Mouse (Mus musculus): ENCODE data around the gene Fry. TPM values are rescaled to one million over a fixed set of nuclear protein-coding genes. Genes with fewer than 3 reads are reported as not detected.

Gene Fry
- total RNA-seq, 4 experiments from 2014 or later = 66.6 to 79.5 (median 70.9) TPM

DNA sequence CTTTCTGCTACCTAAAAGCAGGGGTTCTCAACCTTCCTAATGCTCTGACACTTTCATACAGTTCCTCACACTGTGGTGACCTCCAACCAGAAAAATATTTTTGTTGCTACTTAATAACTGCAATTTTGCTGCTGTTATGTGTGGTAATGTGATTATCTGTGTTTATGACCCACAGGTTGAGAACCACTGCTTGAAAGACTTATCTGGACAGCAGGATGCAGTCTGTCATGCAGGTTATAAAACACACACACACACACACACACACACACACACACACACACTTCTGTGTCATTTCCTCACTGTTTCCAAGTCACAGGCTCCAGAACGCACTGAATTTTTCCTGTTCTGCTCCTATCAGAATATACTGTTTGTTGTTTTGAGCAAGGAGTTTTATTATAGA lies 395.6 kb downstream of the Fry start:
- DNase-seq (ENCODE audit: low spot score in 2 of 2) = no peak

DNA sequence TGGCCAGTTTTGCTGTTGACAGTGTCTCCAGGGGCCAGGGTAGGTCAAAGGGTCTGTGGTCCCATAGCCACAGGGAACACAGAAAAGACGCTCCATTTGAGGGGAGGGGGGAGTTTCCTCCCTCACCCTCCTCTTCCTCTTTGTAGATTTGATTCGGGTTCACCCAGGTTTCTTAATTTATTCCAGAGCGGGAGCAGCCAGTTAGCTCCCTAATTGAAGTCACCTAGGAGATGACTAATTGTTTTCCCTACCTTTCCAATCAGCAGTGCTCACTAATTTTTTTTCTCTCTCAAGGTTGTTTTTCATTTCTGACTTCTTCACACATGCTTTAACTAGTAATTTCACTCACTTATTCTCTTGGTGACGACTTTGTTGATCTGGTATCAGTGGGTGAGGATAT lies 399.6 kb downstream of the Fry start, which contains the start of gene Zar1l:
Zar1l (minus strand) TSS at position 101 of the 400 bp plus-strand sequence.
- DNase-seq (ENCODE audit: low spot score in 2 of 2) = no peak

DNA sequence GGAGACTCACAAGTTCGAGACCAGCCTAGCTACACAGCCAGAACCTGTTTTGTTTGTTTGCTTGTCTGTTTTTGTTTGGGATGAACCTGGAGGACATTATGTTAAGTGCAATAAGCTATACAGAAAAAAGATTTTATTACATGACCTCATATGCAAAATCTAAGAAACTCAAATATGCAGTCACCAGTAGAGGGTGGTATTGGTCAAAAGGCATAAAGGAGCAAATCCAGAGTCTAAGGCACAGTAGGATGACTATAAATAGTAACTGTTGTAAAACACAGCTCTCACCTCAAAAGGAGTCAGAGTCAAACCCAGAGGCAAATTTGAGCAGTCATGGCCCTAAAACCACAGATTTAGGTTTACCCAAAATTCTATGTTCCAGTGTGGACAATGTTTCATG lies 401.1 kb downstream of the Fry start:
- no peak for DNase-seq (ENCODE audit: low spot score in 2 of 2)

DNA sequence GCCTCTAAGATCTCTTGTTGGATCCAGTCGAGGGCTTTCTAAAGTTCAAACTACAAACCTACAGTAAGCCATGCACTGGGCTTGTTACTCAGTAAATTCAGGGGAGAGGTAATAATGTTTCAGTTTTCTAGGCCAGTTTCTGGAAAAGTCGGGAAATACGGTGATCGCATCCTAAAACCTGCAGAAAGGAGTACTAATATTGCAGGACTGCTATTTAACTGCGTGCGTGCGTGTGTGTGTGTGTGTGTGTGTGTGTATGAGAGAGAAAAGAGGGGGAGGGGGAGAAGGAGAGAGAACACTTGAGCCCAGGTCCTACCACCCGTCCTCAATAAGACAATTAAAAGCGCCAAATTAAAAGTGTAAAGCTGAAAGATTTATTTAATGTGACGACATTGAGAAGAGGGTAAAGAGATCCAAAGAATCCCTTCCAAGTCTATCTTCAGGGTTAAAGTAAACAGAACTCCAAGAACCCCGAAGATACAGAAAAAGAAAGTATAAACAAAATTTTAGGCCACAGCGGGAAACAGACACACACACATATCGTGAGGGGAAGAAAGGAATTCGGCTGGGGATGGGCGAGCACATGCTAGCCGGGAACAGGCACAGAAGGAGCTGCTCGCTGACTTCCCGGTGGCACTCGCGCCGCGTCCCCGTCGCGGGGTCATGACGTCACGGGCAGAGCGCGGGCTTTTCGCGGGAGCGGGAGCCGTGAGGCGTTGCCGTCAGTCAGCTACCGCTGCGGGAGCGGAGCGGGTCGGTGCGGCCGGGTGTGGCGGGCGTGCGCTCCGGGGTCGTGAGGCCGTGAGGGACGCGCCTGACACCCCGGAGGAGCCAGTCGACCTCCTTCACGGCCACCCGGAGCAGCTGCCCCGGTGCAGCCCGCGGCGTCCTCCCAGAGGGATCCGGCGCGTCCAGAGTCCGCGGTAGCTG lies 403.8 kb downstream of the Fry start, which contains the start of gene Brca2:
Brca2 (plus strand) TSS at position 694 of the 930 bp plus-strand sequence.
- DNase-seq (ENCODE audit: low spot score in 2 of 2) = peak; percentile 64 to 73

DNA sequence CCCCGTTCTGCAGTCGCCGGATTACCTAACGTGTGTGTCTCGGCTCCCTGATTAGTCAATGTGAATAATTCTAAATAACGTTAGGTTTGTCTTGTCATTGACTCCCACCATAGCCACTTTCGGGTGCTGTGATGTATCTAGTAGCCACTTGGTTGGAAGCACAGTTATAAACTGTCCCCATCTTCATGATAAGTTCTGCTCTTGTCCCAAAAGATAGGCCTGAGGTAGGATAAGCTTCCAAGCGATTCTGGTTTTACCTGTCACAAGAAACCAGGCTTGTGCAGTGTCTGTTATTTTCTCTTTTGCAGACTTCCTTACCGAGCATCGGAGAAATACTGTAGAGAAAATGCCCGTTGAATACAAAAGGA lies 404.4 kb downstream of the Fry start:
- no peak for DNase-seq (ENCODE audit: low spot score in 2 of 2)

DNA sequence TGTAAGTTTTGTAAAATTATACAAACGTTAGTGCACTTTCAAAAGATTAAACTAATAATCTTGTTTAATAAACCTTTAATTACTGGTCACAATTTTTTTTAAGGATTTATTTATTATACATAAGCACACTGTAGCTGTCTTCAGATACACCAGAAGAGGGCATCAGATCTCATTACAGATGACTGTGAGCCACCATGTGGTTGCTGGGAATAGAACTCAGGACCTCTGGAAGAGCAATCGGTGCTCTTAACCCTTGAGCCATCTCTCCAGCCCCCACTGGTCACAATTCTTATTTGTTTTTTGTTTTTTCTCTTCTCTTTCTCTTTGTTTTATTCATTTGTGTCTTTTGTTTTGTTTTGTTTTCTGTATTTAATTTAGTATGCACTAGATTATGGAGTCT lies 406.8 kb downstream of the Fry start:
- DNase-seq (ENCODE audit: low spot score in 2 of 2) = no peak

DNA sequence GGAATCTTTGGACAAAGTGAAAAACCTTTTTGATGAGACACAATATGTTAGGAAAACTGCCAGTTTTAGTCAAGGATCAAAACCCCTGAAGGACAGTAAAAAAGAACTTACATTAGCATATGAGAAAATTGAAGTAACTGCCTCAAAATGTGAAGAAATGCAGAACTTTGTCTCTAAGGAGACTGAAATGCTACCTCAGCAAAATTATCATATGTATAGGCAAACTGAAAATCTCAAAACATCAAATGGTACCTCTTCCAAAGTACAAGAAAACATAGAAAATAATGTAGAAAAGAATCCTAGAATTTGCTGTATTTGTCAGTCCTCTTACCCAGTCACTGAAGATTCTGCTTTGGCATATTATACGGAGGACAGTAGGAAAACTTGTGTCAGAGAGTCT lies 422.9 kb downstream of the Fry start:
- no peak for DNase-seq (ENCODE audit: low spot score in 2 of 2)

DNA sequence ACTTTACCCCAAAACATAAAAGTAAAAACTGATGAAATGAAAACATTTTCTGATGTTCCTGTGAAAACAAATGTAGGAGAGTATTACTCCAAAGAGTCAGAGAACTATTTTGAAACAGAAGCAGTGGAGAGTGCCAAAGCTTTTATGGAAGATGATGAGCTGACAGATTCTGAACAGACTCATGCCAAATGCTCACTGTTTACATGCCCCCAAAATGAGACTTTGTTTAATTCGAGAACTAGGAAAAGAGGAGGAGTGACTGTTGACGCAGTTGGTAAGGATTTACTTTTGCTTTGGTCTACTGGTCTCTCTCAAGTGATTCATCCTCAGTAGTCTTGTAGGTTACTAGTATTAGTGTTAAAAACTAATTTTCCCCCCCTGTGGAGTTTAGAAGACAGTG lies 424.7 kb downstream of the Fry start:
- DNase-seq (ENCODE audit: low spot score in 2 of 2) = no peak

Other genes with a start within 250 kb of the Fry start
- gene Rxfp2, start 100.0 kb upstream of the Fry start, total RNA-seq (2022) = not detected

Data from gastrocnemius, adult 8-10 months (tissue).